Mouse (Mus musculus) kidney, adult 2 months (tissue): ENCODE measurements around the gene Aagab.

Experiments
- CTCF ChIP-seq: fragments of 200-500 bp; conservative IDR thresholded peaks from 2 replicates; pipeline ENCODE4 v1.5.1; 2011; ENCODE audit warnings: low read depth, mild to moderate bottlenecking, control low read depth, low read length, moderate library complexity, mixed read lengths; ENCODE audit not compliant: insufficient read depth, insufficient read length
- POLR2A ChIP-seq: fragments of 200-500 bp; IDR thresholded peaks from one replicate; pipeline ENCODE4 v1.6.1; 2011; ENCODE audit warnings: low read depth, low read length, control low read depth

GRCm38 (mm10) chr9:63662759-63663158, 60.3 kb downstream of the Aagab start:
- TF ChIP-seq CTCF, result no peak
- TF ChIP-seq POLR2A, result no peak
